Mouse (Mus musculus): ENCODE measurements around the gene Arhgef11.

GRCm38 (mm10) chr3:87771088-87771487 is 153.7 kb downstream of the Arhgef11 start:
- no peak for TF ChIP-seq CTCF (IDR thresholded peaks at IDR 0.05; ENCODE audit: low read depth)
- TF ChIP-seq EP300 (IDR thresholded peaks at IDR 0.05; ENCODE audit: low read depth): no peak
